Mouse (Mus musculus) liver, embryonic 13.5 days (tissue): ENCODE data around the gene Ccng1. TPM values are rescaled to one million over a fixed set of nuclear protein-coding genes. Genes with fewer than 3 reads are reported as not detected.
A peak's percentile ranks its signal among the peaks of the same experiment; 100 is the strongest.

Experiments
- ATAC-seq: fragments of 200-750 bp; cut with Nextera tagmentation; 2 replicates; pipeline ENCODE4 v1.8.0; 2017; ENCODE audit warnings: low read depth, mild to moderate bottlenecking, moderate number of reproducible peaks, moderate library complexity
- DNase-seq: peaks from one replicate; pipeline ENCODE4 v3.0.0; 2022
- H3K27ac ChIP-seq: fragments of 300-500 bp; sonication (generic); 2 replicates; pipeline ENCODE4 v1.5.1; 2015; ENCODE audit warnings: moderate library complexity, mild to moderate bottlenecking, inconsistent platforms
- H3K27me3 ChIP-seq: fragments of 300-500 bp; sonication (generic); 2 replicates; pipeline ENCODE4 v1.6.1; 2015; ENCODE audit warnings: mild to moderate bottlenecking, inconsistent platforms
- H3K36me3 ChIP-seq: fragments of 300-500 bp; sonication (generic); 2 replicates; pipeline ENCODE4 v1.6.1; 2015; ENCODE audit warnings: mild to moderate bottlenecking, inconsistent platforms
- H3K4me1 ChIP-seq: fragments of 300-500 bp; sonication (generic); replicated peaks from 2 replicates; pipeline ENCODE4 v1.6.1; 2015; ENCODE audit warnings: inconsistent platforms
- H3K4me2 ChIP-seq: fragments of 300-500 bp; sonication (generic); 2 replicates; pipeline ENCODE4 v1.6.1; 2015; ENCODE audit warnings: inconsistent platforms, mild to moderate bottlenecking, moderate library complexity
- H3K4me3 ChIP-seq: fragments of 300-500 bp; sonication (generic); replicated peaks from 2 replicates; pipeline ENCODE4 v1.5.1; 2015; ENCODE audit warnings: mild to moderate bottlenecking, inconsistent platforms
- H3K9ac ChIP-seq: fragments of 300-500 bp; sonication (generic); 2 replicates; pipeline ENCODE4 v1.6.1; 2015; ENCODE audit warnings: mild to moderate bottlenecking, inconsistent platforms
- H3K9me3 ChIP-seq: fragments of 300-500 bp; sonication (generic); replicated peaks from 2 replicates; pipeline ENCODE4 v1.6.1; 2016; ENCODE audit warnings: inconsistent platforms
- WGBS: fragments of 180-500 bp; shearing (Covaris S2); methylation state at CpG from one replicate; pipeline ENCODE4 v1.1.7; 2015; ENCODE audit not compliant: insufficient replicate concordance; 5-methylcytosine and 5-hydroxymethylcytosine counted together
- polyA plus RNA-seq: library from polyadenylated mRNA; unstranded; fragments of >200 nt; fragmentation: Nextera tagmentation; extraction: Ambion mirVana; gene quantifications from 2 replicates; pipeline ENCODE4 v1.2.1, GENCODE M21; 2015

The Ccng1 gene
- 21.9 and 30.8 TPM in 2 replicates for polyA plus RNA-seq

- Histone ChIP-seq H3K4me1 (peaks cover 21% of the 10 kb centered on the region), H3K36me3 (peaks cover 10% of the 10 kb centered on the region; the same call in 1 of the 2 replicates), H3K4me2 (peak within 1 kb of the TSS; percentile 90), H3K9ac (peak within 1 kb of the TSS; percentile 91), H3K9me3 (no peaks in the 10 kb centered on the region), H3K27ac (peak within 1 kb of the TSS; percentile 81), H3K4me3 (peak within 1 kb of the TSS; percentile 86), H3K27me3 (no peaks in the 10 kb centered on the region)
- peak; percentile 90 for DNase-seq
- WGBS = under 1% methylated on average over 25 of the region's 25 CpGs
- peak; percentile 99 for ATAC-seq
These were observed at the start of gene Ccng1 for GRCm38 (mm10) chr11:40755109-40755627. Gene Ccng1, minus strand, starts transcription at chr11:40755311.

GRCm38 (mm10) chr11:40790307-40790706 lies 35.2 kb upstream of the Ccng1 start:
- H3K9me3 ChIP-seq = no peaks in the 10 kb centered on the region
- no peak overlapping the region for H3K27ac ChIP-seq
- DNase-seq (no peak), ATAC-seq (no peak)
- 45% methylated on average over 5 of the region's 5 CpGs for WGBS
- H3K36me3 ChIP-seq = no peaks in the 10 kb centered on the region
- H3K4me1 ChIP-seq = no peaks in the 10 kb centered on the region
- no peak overlapping the region for H3K4me2 ChIP-seq
- H3K9ac ChIP-seq = no peak overlapping the region
- no peak overlapping the region for H3K4me3 ChIP-seq
- H3K27me3 ChIP-seq = no peaks in the 10 kb centered on the region

GRCm38 (mm10) chr11:40789701-40790100 lies 34.6 kb upstream of the Ccng1 start:
- Histone ChIP-seq H3K9me3 (no peaks in the 10 kb centered on the region), H3K9ac (no peak overlapping the region), H3K36me3 (no peaks in the 10 kb centered on the region), H3K4me3 (no peak overlapping the region), H3K27me3 (no peaks in the 10 kb centered on the region), H3K4me1 (no peaks in the 10 kb centered on the region), H3K27ac (no peak overlapping the region), H3K4me2 (no peak overlapping the region)
- DNase-seq (no peak), ATAC-seq (no peak)
- 61% methylated on average over 4 of the region's 4 CpGs for WGBS

GRCm38 (mm10) chr11:40786900-40787299 lies 31.8 kb upstream of the Ccng1 start:
- no peaks in the 10 kb centered on the region for H3K4me1 ChIP-seq
- WGBS = 60% methylated on average over 2 of the region's 2 CpGs
- no peak overlapping the region for H3K27ac ChIP-seq
- H3K9ac ChIP-seq = no peak overlapping the region
- no peaks in the 10 kb centered on the region for H3K36me3 ChIP-seq
- no peaks in the 10 kb centered on the region for H3K27me3 ChIP-seq
- no peak overlapping the region for H3K4me2 ChIP-seq
- H3K4me3 ChIP-seq = no peak overlapping the region
- no peak for ATAC-seq
- DNase-seq = no peak
- no peaks in the 10 kb centered on the region for H3K9me3 ChIP-seq

GRCm38 (mm10) chr11:40784326-40784725 lies 29.2 kb upstream of the Ccng1 start:
- H3K9ac ChIP-seq = no peak overlapping the region
- H3K27me3 ChIP-seq = no peaks in the 10 kb centered on the region
- ATAC-seq = no peak
- 61% methylated on average over 8 of the region's 8 CpGs for WGBS
- no peak overlapping the region for H3K4me3 ChIP-seq
- H3K27ac ChIP-seq = no peak overlapping the region
- no peak overlapping the region for H3K4me2 ChIP-seq
- no peaks in the 10 kb centered on the region for H3K9me3 ChIP-seq
- no peaks in the 10 kb centered on the region for H3K4me1 ChIP-seq
- no peaks in the 10 kb centered on the region for H3K36me3 ChIP-seq
- DNase-seq = no peak

- H3K4me1 ChIP-seq = no peaks in the 10 kb centered on the region
- no peak for ATAC-seq
These were observed 28.2 kb upstream of the Ccng1 start for GRCm38 (mm10) chr11:40783346-40783745.

DNA sequence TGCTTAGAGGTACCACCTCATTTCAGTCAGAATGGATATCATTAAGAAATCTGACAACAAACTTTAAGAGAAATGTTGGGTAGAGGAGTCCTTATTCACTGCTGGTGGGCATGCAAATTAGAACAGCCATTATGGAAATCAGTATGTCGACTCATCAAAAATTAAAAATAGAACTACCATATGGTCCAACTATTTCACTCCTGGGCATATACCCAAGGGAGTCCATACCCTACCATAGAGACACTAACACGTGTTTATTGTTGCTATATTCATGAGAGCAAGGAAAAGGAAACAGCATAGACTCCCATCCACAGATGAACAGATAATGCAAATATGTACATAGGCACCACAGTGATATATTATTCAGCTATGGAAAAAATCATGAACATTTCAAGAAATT lies 26.7 kb upstream of the Ccng1 start:
- H3K27ac ChIP-seq = no peak overlapping the region
- H3K4me1 ChIP-seq = no peaks in the 10 kb centered on the region
- WGBS = 56% methylated on average over 2 of the region's 2 CpGs
- H3K9ac ChIP-seq = no peak overlapping the region
- H3K9me3 ChIP-seq = no peaks in the 10 kb centered on the region
- no peaks in the 10 kb centered on the region for H3K27me3 ChIP-seq
- no peak overlapping the region for H3K4me3 ChIP-seq
- H3K4me2 ChIP-seq = no peak overlapping the region
- ATAC-seq = no peak
- no peak for DNase-seq
- no peaks in the 10 kb centered on the region for H3K36me3 ChIP-seq

More at GRCm38 (mm10) chr11:40783346-40783745, 28.2 kb upstream of the Ccng1 start:
- WGBS = 56% methylated on average over 1 of the region's 1 CpGs
- H3K9ac ChIP-seq = no peak overlapping the region
- no peaks in the 10 kb centered on the region for H3K36me3 ChIP-seq
- no peak for DNase-seq
- no peak overlapping the region for H3K4me2 ChIP-seq
- no peaks in the 10 kb centered on the region for H3K9me3 ChIP-seq
- H3K4me3 ChIP-seq = no peak overlapping the region
- no peaks in the 10 kb centered on the region for H3K27me3 ChIP-seq
- H3K27ac ChIP-seq = no peak overlapping the region

GRCm38 (mm10) chr11:40775315-40776269 lies 20.5 kb upstream of the Ccng1 start:
- H3K36me3 ChIP-seq = no peaks in the 10 kb centered on the region
- no peak overlapping the region for H3K27ac ChIP-seq
- H3K4me1 ChIP-seq = no peaks in the 10 kb centered on the region
- no peak overlapping the region for H3K4me2 ChIP-seq
- WGBS = 46% methylated on average over 12 of the region's 12 CpGs
- H3K9ac ChIP-seq = no peak overlapping the region
- DNase-seq = no peak
- ATAC-seq = no peak
- no peak overlapping the region for H3K4me3 ChIP-seq
- no peaks in the 10 kb centered on the region for H3K27me3 ChIP-seq
- H3K9me3 ChIP-seq = no peaks in the 10 kb centered on the region

- H3K27me3 ChIP-seq = no peaks in the 10 kb centered on the region
- no peak overlapping the region for H3K4me2 ChIP-seq
- H3K4me1 ChIP-seq = no peaks in the 10 kb centered on the region
- no peaks in the 10 kb centered on the region for H3K9me3 ChIP-seq
- DNase-seq = no peak
- no peak for ATAC-seq
- no peak overlapping the region for H3K27ac ChIP-seq
- 60% methylated on average over 4 of the region's 4 CpGs for WGBS
- H3K9ac ChIP-seq = no peak overlapping the region
- no peaks in the 10 kb centered on the region for H3K36me3 ChIP-seq
- no peak overlapping the region for H3K4me3 ChIP-seq
These were observed 9.6 kb upstream of the Ccng1 start for GRCm38 (mm10) chr11:40764690-40765089.

DNA sequence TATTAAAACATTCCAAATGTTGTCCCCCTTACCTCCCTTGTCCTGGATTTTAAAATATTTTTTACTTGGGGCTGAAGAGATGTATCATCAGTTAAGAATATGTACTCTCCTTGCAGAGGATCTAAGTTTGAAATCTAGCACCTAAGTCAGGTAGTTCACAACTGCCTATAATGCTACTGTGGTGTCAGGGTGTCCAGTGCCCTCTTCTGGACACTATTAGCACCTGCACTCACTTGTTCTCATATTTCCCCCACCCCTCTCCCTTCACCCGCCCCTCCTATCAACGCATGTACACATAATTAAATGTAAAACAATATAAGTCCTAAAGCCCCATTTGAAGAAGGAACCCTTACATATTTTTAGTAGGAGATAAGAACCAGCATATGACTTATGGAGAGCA lies 8.3 kb upstream of the Ccng1 start:
- Histone ChIP-seq H3K9me3 (no peaks in the 10 kb centered on the region), H3K27me3 (no peaks in the 10 kb centered on the region), H3K9ac (no peak overlapping the region), H3K4me3 (no peak overlapping the region), H3K4me1 (no peaks in the 10 kb centered on the region), H3K27ac (no peak overlapping the region), H3K4me2 (no peak overlapping the region), H3K36me3 (no peaks in the 10 kb centered on the region)
- ATAC-seq (0 out of 2 replicates have a peak, but pooled peaks have one; percentile 36), DNase-seq (no peak)
- 21% methylated on average over 2 of the region's 2 CpGs for WGBS

DNA sequence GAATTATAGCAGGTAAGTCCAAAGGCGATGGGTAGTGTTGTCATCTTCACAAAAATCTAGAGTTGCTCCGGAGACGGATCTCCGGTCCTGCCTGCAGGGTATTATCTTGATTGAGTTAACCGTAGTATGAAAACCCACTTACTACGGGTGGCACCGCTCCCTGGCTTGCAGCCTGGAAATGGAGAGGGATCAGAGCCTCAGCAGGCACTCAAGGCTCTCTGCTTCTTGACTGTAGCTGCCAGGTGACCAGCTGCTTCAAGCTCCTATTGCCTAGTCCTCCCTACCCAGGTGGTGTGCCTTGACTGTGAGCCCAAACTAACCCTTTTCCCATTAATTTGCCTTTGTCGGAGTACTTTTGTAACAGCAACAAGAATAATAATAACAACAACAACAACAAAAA lies 4.8 kb upstream of the Ccng1 start:
- no peaks in the 10 kb centered on the region for H3K36me3 ChIP-seq
- H3K4me3 ChIP-seq = no peak overlapping the region
- no peak overlapping the region for H3K4me2 ChIP-seq
- DNase-seq = no peak
- H3K4me1 ChIP-seq = peaks cover 8% of the 10 kb centered on the region
- H3K27me3 ChIP-seq = no peaks in the 10 kb centered on the region
- H3K27ac ChIP-seq = no peak overlapping the region
- no peaks in the 10 kb centered on the region for H3K9me3 ChIP-seq
- no peak overlapping the region for H3K9ac ChIP-seq
- no peak for ATAC-seq
- 75% methylated on average over 8 of the region's 8 CpGs for WGBS
